8 mouse cellular contexts compared by ENCODE assay signal in the genomic region with DNA sequence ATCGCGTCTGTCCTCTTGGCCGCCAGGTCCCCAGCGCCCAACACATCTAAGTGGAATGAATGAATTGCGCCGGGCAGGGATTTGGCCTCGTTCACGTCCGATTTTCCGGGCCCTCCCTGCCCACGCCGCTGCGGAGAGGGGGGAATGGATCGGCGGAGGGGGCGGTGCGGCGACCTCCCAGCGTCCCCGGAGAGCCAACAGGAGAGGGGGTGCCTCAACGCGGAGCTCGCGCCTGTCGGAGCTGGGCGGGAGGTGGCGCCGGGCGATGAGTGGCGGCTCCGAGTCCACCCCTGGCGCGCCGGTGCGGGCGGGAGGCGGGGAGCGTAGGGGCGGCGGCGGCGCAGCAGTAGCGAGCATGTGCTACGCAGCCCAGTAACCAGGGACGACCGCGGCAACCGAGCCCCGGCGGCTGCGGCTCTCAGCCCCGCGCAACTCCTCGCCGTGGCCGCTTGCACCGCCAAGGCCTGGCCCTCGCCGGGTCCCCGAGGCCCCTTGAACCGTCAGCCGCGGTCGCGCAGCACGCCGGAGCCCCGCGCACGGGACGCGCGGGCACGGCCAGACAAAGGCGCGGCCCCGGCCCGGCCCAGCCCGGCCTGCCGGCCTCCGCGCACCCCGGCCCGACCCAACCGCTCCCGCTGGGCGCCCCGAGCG. TPM values are rescaled to one million over a fixed set of nuclear protein-coding genes. Genes with fewer than 3 reads are reported as not detected.
DNase-seq lines count a peak whose midpoint lies in the region; ATAC-seq lines count a peak whose summit lies in the region.

Gene Ncs1 (plus strand): TSS at position 333 of the 651 bp plus-strand sequence.

- WGBS in intestine, embryonic 16.5 days = under 1% methylated on average over 67 of the region's 89 CpGs

- peak within 1 kb of the TSS; percentile 82 for H3K9ac ChIP-seq in intestine, embryonic 16.5 days (ENCODE audit: low read depth, low read length)

- H3K36me3 ChIP-seq in erythroblast, embryonic 14.5 days (ENCODE audit: control insufficient read depth) = no peaks in the 10 kb centered on the region
- no peaks in the 10 kb centered on the region for H3K36me3 ChIP-seq in intestine, embryonic 16.5 days (ENCODE audit: control insufficient read depth, insufficient read depth, low read length)

- peak within 1 kb of the TSS; percentile 98 for H3K4me2 ChIP-seq in intestine, embryonic 16.5 days (ENCODE audit: low read depth, low read length)

- peak within 1 kb of the TSS; percentile 26 for H3K4me3 ChIP-seq in erythroblast, embryonic 14.5 days (replicated peaks)
- H3K4me3 ChIP-seq in intestine, embryonic 16.5 days (ENCODE audit: low read length) = peak within 1 kb of the TSS; percentile 80

- H3K27ac ChIP-seq in intestine, embryonic 16.5 days (ENCODE audit: low read length) = peak within 1 kb of the TSS; percentile 48

- no peaks in the 10 kb centered on the region for H3K4me1 ChIP-seq in erythroblast, embryonic 14.5 days (ENCODE audit: control insufficient read depth)
- H3K4me1 ChIP-seq in intestine, embryonic 16.5 days (ENCODE audit: control insufficient read depth, insufficient read depth, low read length) = peaks cover 30% of the 10 kb centered on the region

- intact Hi-C loops in left cerebral cortex, postnatal 36 days (cut with DNase I) = loop anchor here (2.0 kb wide), 1 partner anchor 45 kb away; no protein-coding TSS in a partner anchor

- no peak for ATAC-seq in erythroblast, adult 5-6 weeks (replicated peaks; ENCODE audit: low FRiP score, poor library complexity, severe bottlenecking)
- ATAC-seq in intestine, embryonic 16.5 days = peak; percentile 90
- ATAC-seq in megakaryocyte-erythroid progenitor cell, adult 5-6 weeks (replicated peaks; ENCODE audit: low FRiP score, low TSS enrichment, poor library complexity, severe bottlenecking) = peak; percentile 52; the same call in 1 of the 2 replicates

- peak; percentile 83 for DNase-seq in embryo, embryonic 9.5 days (ENCODE audit: extremely low spot score)
- DNase-seq in heart, adult 11 months = peak; percentile 96
- peak; percentile 90 to 94 for DNase-seq in left cerebral cortex, postnatal 36 days (ENCODE audit: low spot score in 2 of 2)
- peak; percentile 84 to 86 for DNase-seq in right cerebral cortex, postnatal 36 days (ENCODE audit: low spot score in 2 of 2)

- H3K27me3 ChIP-seq in erythroblast, embryonic 14.5 days (ENCODE audit: control insufficient read depth) = peaks cover 66% of the 10 kb centered on the region
- H3K27me3 ChIP-seq in intestine, embryonic 16.5 days (replicated peaks; ENCODE audit: control insufficient read depth, insufficient read depth, low read length) = no peaks in the 10 kb centered on the region; the same call in 1 of the 2 replicates

- no peaks in the 10 kb centered on the region for H3K9me3 ChIP-seq in erythroblast, embryonic 14.5 days (ENCODE audit: control insufficient read depth, low read length)
- H3K9me3 ChIP-seq in intestine, embryonic 16.5 days (ENCODE audit: control insufficient read depth, low read length) = no peaks in the 10 kb centered on the region

RNA-seq across cellular contexts. Expression of gene Ncs1, which starts in this region (rescaled TPM):
- not detected in 2 replicates for polyA plus RNA-seq in erythroblast, embryonic 14.5 days (2012)
- total RNA-seq in erythroblast, adult 5-6 weeks (2015; ENCODE audit: low replicate concordance) = not detected in 2 replicates
- not detected in 2 replicates for total RNA-seq in erythroblast, adult 5-6 weeks (2017; ENCODE audit: low replicate concordance)
- 18.3 and 18.7 TPM in 2 replicates for polyA plus RNA-seq in intestine, embryonic 16.5 days (2015; fragmentation: Nextera tagmentation; extraction: Ambion mirVana)
- 100 to 1,000 TPM; 210 to 221 TPM for total RNA-seq in left cerebral cortex, postnatal 36 days (2021)
- 1.5 and 1.7 TPM in 2 replicates for total RNA-seq in megakaryocyte-erythroid progenitor cell, adult 5-6 weeks (2014; fragmentation: Nextera tagmentation)
- total RNA-seq in megakaryocyte-erythroid progenitor cell, adult 5-6 weeks (2017) = 0.99 and 1.6 TPM in 2 replicates

Comparison
In these comparisons a context has a peak if more than half of its experiments do, and no peak if none do; other contexts are left out.
1. RNA of gene Ncs1 (total RNA-seq): 210 to 221 TPM in left cerebral cortex, postnatal 36 days; 0.99 to 1.7 TPM in megakaryocyte-erythroid progenitor cell, adult 5-6 weeks and not detected in erythroblast, adult 5-6 weeks; every median in the first group is over 10 times any median in the second.
2. RNA of gene Ncs1 (polyA plus RNA-seq): 18.3 to 18.7 TPM in intestine, embryonic 16.5 days; not detected in erythroblast, embryonic 14.5 days; every median in the first group is over 10 times any median in the second.
3. Peak in every context shown above with its lines, with median percentiles within 50 percentile points of each other: DNase-seq.